Mouse (Mus musculus) intestine, embryonic 15.5 days (tissue): ENCODE results near the gene Zcchc10. TPM values are rescaled to one million over a fixed set of nuclear protein-coding genes. Genes with fewer than 3 reads are reported as not detected.
"Not testable (repeated sequence)": the region's sequence is repeated elsewhere in the genome, so short reads cannot be mapped to it uniquely, and the experiment has no call there.

Experiments used
- ATAC-seq: fragments of 200-750 bp; cut with Nextera tagmentation; 2 replicates; pipeline ENCODE4 v1.8.0; 2017; ENCODE audit warnings: moderate TSS enrichment, moderate library complexity
- H3K27ac ChIP-seq: fragments of 300-500 bp; sonication (generic); 2 replicates; pipeline ENCODE4 v1.5.1; 2015; ENCODE audit warnings: mild to moderate bottlenecking, inconsistent platforms
- H3K27me3 ChIP-seq: fragments of 300-500 bp; sonication (generic); replicated peaks from 2 replicates; pipeline ENCODE4 v1.6.1; 2015; ENCODE audit warnings: inconsistent platforms
- H3K36me3 ChIP-seq: fragments of 300-500 bp; sonication (generic); 2 replicates; pipeline ENCODE4 v1.6.1; 2015; ENCODE audit warnings: inconsistent platforms
- H3K4me1 ChIP-seq: fragments of 300-500 bp; sonication (generic); replicated peaks from 2 replicates; pipeline ENCODE4 v1.6.1; 2015; ENCODE audit warnings: inconsistent platforms
- H3K4me2 ChIP-seq: fragments of 300-500 bp; sonication (generic); replicated peaks from 2 replicates; pipeline ENCODE4 v1.6.1; 2015; ENCODE audit warnings: mild to moderate bottlenecking, inconsistent platforms
- H3K4me3 ChIP-seq: fragments of 300-500 bp; sonication (generic); replicated peaks from 2 replicates; pipeline ENCODE4 v1.5.1; 2015; ENCODE audit warnings: inconsistent platforms
- H3K9ac ChIP-seq: fragments of 300-500 bp; sonication (generic); 2 replicates; pipeline ENCODE4 v1.6.1; 2015; ENCODE audit warnings: inconsistent platforms
- H3K9me3 ChIP-seq: fragments of 300-500 bp; sonication (generic); 2 replicates; pipeline ENCODE4 v1.6.1; 2016; ENCODE audit warnings: inconsistent platforms
- WGBS: fragments of 180-500 bp; shearing (Covaris S2); methylation state at CpG from one replicate; pipeline ENCODE4 v1.1.7; 2015; 5-methylcytosine and 5-hydroxymethylcytosine counted together
- polyA plus RNA-seq: library from polyadenylated mRNA; unstranded; fragments of >200 nt; fragmentation: Nextera tagmentation; extraction: Ambion mirVana; gene quantifications from 2 replicates; pipeline ENCODE4 v1.2.1, GENCODE M21; 2015

The Zcchc10 gene
- polyA plus RNA-seq: 14.2 and 17.5 TPM in 2 replicates

DNA sequence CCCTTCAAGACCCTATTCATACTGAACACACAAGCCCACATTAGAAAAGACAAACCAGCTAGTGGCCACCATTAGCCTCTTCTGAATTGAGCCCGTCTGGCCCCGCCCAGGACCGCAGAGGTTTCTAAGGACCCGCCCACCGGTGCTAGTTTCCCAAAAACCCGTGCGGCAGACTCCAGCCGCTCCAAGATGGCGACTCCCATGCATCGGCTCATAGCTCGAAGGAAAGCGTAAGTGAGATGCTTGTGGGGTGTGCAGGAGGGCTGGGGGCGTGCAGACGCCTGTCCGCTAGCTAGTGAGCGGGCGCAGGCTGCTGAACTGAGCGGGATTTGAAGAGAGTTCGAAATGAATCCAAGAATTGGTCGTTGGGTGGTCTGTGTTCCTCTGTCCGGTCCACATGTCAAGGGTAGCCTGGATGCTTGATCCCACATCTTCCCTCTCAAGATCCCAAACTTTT lies at the start of gene Zcchc10:
Gene Zcchc10 (plus strand): TSS at position 168 of the 457 bp plus-strand sequence.
- H3K9me3 ChIP-seq: no peaks in the 10 kb centered on the region
- H3K36me3 ChIP-seq: peaks cover 2% of the 10 kb centered on the region; the same call in 1 of the 2 replicates
- no peaks in the 10 kb centered on the region for H3K27me3 ChIP-seq
- peak within 1 kb of the TSS; percentile 69 for H3K9ac ChIP-seq
- H3K4me3 ChIP-seq: peak within 1 kb of the TSS; percentile 64
- peak; percentile 97 for ATAC-seq
- peaks cover 8% of the 10 kb centered on the region; the same call in 1 of the 2 replicates for H3K4me1 ChIP-seq
- H3K27ac ChIP-seq: peak within 1 kb of the TSS; percentile 59; the same call in 1 of the 2 replicates
- H3K4me2 ChIP-seq: peak within 1 kb of the TSS; percentile 53
- under 1% methylated on average over 21 of the region's 21 CpGs for WGBS

DNA sequence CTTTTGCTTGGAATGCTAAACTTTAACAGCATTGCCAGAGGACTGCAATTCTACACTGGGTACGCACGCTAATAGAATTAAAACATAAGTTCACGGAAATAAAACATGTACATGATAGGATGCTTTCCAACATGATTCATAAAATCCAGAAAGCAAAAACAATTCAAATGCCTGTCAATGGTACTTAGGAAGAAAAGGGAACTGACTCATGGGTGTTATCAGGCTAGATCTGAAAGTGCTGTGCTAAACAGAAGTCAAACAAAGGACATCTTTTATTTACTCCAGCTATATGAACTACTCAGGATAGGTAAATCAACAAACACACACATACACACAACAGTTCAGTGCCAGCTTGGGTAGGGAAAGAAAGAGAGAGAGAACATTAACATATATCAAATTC lies 49.1 kb upstream of the Zcchc10 start:
- Histone ChIP-seq H3K27me3 (no peaks in the 10 kb centered on the region), H3K27ac (no peak overlapping the region), H3K9ac (no peak overlapping the region), H3K9me3 (no peaks in the 10 kb centered on the region), H3K4me1 (no peaks in the 10 kb centered on the region; the same call in 1 of the 2 replicates), H3K4me2 (no peak overlapping the region), H3K36me3 (peaks cover 31% of the 10 kb centered on the region), H3K4me3 (no peak overlapping the region)
- ATAC-seq: no peak
- WGBS: 91% methylated on average over 3 of the region's 3 CpGs

- Histone ChIP-seq H3K9ac (no peak overlapping the region), H3K4me3 (no peak overlapping the region), H3K4me1 (no peaks in the 10 kb centered on the region), H3K36me3 (peaks cover 26% of the 10 kb centered on the region), H3K9me3 (no peaks in the 10 kb centered on the region), H3K4me2 (no peak overlapping the region), H3K27ac (no peak overlapping the region), H3K27me3 (no peaks in the 10 kb centered on the region)
- ATAC-seq: no peak
- WGBS: 86% methylated on average over 4 of the region's 4 CpGs
These were observed 46.1 kb upstream of the Zcchc10 start for GRCm38 (mm10) chr11:53278411-53278810.

DNA sequence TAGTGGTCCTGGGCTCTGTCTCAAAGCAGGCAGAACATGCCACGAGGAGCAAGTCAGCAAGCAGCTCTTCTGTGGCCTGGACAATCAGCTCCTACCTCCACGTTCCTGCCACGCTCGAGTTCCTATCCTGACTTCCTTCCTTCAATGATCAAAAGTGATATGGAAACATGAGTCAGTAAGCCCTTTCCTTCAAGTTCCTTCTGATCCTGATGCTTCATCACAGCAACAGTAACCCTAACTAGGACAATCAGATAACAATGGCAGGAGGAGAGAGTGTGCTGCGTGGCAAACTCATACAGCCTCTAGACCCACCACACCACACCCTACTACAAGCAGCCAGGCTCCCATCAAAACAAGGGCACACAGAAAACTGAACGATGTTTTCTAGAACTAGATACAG lies 38.6 kb upstream of the Zcchc10 start:
- Histone ChIP-seq H3K4me1 (no peaks in the 10 kb centered on the region), H3K9me3 (no peaks in the 10 kb centered on the region), H3K9ac (no peak overlapping the region), H3K27me3 (no peaks in the 10 kb centered on the region), H3K36me3 (peaks cover 38% of the 10 kb centered on the region), H3K4me2 (no peak overlapping the region), H3K4me3 (no peak overlapping the region), H3K27ac (no peak overlapping the region)
- ATAC-seq: no peak
- 86% methylated on average over 6 of the region's 6 CpGs for WGBS

GRCm38 (mm10) chr11:53290187-53290586 lies 34.3 kb upstream of the Zcchc10 start:
- peaks cover 33% of the 10 kb centered on the region for H3K36me3 ChIP-seq
- 89% methylated on average over 2 of the region's 2 CpGs for WGBS
- H3K4me1 ChIP-seq, H3K4me2 ChIP-seq, H3K27me3 ChIP-seq, H3K4me3 ChIP-seq, H3K9me3 ChIP-seq, H3K9ac ChIP-seq, H3K27ac ChIP-seq, ATAC-seq: not testable (repeated sequence)

DNA sequence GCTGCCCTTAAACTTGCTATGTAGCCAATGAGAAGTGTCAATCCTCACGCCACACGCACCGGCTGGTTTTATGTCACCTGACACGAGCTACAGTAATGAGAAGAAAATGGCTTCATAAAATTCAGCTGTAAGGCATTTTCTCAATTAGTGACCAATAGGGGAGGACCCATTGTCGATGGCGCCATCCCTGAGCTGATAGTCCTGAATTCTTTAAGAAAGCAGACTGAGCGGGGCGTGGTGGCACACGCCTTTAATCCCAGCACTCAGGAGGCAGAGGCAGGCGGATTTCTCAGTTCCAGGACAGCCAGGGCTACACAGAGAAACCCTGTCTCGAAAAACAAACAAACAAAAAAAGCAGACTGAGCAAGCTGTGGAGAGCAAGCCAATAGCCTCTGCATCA lies 33.6 kb upstream of the Zcchc10 start:
- peaks cover 30% of the 10 kb centered on the region for H3K36me3 ChIP-seq
- no peak overlapping the region for H3K27ac ChIP-seq
- H3K4me1 ChIP-seq: 0 out of 2 replicates have a peak, but pooled peaks cover 7% of the 10 kb centered on the region
- H3K4me2 ChIP-seq: no peak overlapping the region
- no peak overlapping the region for H3K9ac ChIP-seq
- ATAC-seq: no peak
- WGBS: 93% methylated on average over 11 of the region's 11 CpGs
- no peaks in the 10 kb centered on the region for H3K9me3 ChIP-seq
- no peak overlapping the region for H3K4me3 ChIP-seq
- H3K27me3 ChIP-seq: no peaks in the 10 kb centered on the region

DNA sequence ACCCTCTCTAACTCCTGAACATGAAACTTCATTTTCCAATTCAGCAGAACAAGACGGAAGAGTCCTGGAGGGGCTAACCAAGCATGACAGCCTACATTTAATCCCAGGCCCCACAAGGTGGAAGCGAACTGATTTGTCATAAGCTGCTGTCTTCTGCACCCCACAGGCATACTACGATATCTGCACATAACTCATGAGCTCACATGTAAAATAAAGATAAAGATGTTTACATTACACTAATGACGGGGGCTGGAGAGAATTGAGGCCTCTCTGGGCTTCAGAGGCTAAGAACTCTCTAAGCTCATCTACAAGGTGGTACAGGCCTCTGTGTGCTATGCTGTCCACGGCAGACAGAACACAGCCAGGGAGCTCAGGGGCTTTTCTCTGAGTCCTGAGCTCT lies 30.0 kb upstream of the Zcchc10 start:
- H3K36me3 ChIP-seq: peaks cover 14% of the 10 kb centered on the region
- 0 out of 2 replicates have a peak, but pooled peaks have one; percentile 21 for ATAC-seq
- H3K27me3 ChIP-seq: no peaks in the 10 kb centered on the region
- H3K4me2 ChIP-seq: no peak overlapping the region
- H3K4me3 ChIP-seq: no peak overlapping the region
- H3K4me1 ChIP-seq: peaks cover 12% of the 10 kb centered on the region
- no peaks in the 10 kb centered on the region for H3K9me3 ChIP-seq
- H3K9ac ChIP-seq: no peak overlapping the region
- H3K27ac ChIP-seq: no peak overlapping the region
- WGBS: 62% methylated on average over 5 of the region's 5 CpGs

DNA sequence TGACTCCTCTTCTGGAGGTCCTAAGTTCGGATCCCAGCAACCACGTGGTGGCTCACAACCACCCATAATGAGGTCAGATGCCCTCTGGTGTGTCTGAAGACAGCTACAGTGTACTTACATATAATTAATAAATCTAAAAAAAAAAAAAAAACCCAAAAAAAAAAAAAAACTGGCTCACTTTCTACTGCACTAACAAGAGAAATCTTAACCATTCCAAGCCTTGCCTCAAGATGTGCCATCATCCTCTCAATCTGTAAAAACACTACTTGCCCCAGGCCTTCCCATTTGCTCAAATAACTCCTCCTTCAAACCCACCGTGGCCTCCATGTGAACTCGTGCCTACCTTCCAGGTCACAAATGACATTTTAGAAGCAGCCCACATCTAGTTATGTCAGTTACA lies 27.6 kb upstream of the Zcchc10 start:
- H3K27ac ChIP-seq: no peak overlapping the region
- no peak overlapping the region for H3K9ac ChIP-seq
- no peak overlapping the region for H3K4me3 ChIP-seq
- 76% methylated on average over 4 of the region's 4 CpGs for WGBS
- no peak for ATAC-seq
- no peaks in the 10 kb centered on the region for H3K27me3 ChIP-seq
- H3K4me1 ChIP-seq: peaks cover 20% of the 10 kb centered on the region
- peaks cover 3% of the 10 kb centered on the region; the same call in 1 of the 2 replicates for H3K36me3 ChIP-seq
- no peaks in the 10 kb centered on the region for H3K9me3 ChIP-seq
- H3K4me2 ChIP-seq: no peak overlapping the region

DNA sequence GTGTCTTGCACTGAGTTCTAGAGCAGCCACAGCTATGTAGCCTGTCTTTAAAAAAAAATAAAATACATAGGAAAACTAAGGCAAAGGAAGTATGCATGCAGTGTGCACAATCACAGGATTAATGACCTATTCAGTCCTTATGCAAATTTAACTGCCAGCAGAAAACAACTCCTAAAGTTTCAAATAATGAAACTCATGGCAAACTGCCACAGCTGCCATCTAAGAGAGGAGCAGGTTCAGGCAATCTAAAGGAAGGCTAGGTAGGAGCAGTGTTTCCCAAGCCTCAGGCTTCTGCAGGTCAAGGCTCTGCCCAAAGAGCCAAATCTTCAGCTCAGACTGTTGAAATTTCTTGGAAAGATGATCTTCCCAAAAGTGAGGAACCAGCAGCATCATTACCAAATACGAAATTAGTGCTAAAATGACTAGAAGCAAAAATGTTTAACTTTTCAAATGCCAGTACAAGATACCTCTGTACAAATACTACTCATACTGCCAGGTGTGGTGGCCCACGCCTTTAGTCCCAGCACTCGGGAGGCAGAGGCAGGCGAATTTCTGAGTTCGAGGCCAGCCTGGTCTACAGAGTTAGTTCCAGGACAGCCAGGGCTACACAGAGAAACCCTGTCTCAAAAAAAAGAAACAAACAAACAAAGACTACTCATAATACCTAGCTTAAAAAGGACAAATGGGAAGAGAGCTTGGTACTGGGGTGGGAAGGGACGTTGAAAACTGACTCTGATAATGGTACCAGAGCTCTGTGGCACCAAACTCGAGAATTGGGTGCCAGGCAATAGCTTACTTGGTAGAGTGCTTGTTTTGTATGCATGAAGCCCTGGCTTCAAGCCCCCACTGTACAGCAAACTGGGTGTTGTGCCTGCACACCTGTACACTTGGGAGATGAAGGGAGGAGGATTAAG lies 26.3 kb upstream of the Zcchc10 start:
- Histone ChIP-seq H3K27me3 (no peaks in the 10 kb centered on the region), H3K4me2 (peak overlapping the region; percentile 54), H3K9me3 (no peaks in the 10 kb centered on the region), H3K4me1 (peaks cover 20% of the 10 kb centered on the region), H3K9ac (no peak overlapping the region), H3K27ac (no peak overlapping the region), H3K36me3 (no peaks in the 10 kb centered on the region), H3K4me3 (peak overlapping the region; percentile 100)
- 83% methylated on average over 7 of the region's 7 CpGs for WGBS
- ATAC-seq: no peak

GRCm38 (mm10) chr11:53299551-53300329 lies 24.7 kb upstream of the Zcchc10 start:
- Histone ChIP-seq H3K9ac (peak overlapping the region; percentile 98), H3K27me3 (no peaks in the 10 kb centered on the region), H3K4me3 (peak overlapping the region; percentile 100), H3K9me3 (no peaks in the 10 kb centered on the region), H3K36me3 (no peaks in the 10 kb centered on the region), H3K4me2 (peak overlapping the region; percentile 54), H3K27ac (peak overlapping the region; percentile 99), H3K4me1 (peaks cover 20% of the 10 kb centered on the region)
- peak; percentile 79 for ATAC-seq
- WGBS: under 1% methylated on average over 80 of the region's 80 CpGs

GRCm38 (mm10) chr11:53300330-53301166 lies 23.9 kb upstream of the Zcchc10 start, which contains the start of gene Hspa4:
TSS of gene Hspa4 (minus strand) at chr11:53300457.
- WGBS: under 1% methylated on average over 58 of the region's 58 CpGs
- Histone ChIP-seq H3K9me3 (no peaks in the 10 kb centered on the region), H3K4me1 (peaks cover 13% of the 10 kb centered on the region), H3K9ac (peak within 1 kb of the TSS; percentile 98), H3K4me3 (peak within 1 kb of the TSS; percentile 100), H3K27ac (peak within 1 kb of the TSS; percentile 99), H3K36me3 (no peaks in the 10 kb centered on the region), H3K27me3 (no peaks in the 10 kb centered on the region), H3K4me2 (peak within 1 kb of the TSS; percentile 70)
- ATAC-seq: peak; percentile 97
